In the genomic region with DNA sequence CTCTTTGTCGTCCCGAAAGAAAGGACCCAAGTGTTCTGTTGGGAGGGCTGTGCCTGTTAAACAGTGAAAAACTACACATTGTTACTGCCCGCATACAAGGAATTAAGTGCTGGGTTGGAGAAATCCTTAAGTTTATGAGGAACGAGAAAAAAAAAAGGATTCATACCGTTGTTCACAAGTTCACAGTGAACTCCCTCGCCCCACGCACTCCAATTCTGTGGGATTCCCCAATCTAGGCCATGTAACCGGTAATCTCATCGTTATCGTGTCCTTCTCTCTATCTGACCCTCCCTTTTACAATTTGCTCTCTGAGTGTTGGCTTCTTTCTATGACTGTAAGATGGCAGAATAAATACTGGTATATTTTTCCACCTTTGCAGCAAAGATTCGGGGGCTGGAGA, we compare ENCODE assay signal across 7 mouse cellular contexts. TPM values are rescaled to one million over a fixed set of nuclear protein-coding genes. Genes with fewer than 3 reads are reported as not detected.
DNase-seq lines count a peak whose midpoint lies in the region; ATAC-seq and TF ChIP-seq lines count a peak whose summit lies in the region.

No protein-coding gene starts in this region.

- ATAC-seq in lung, embryonic 14.5 days (ENCODE audit: insufficient read depth) = no peak
- ATAC-seq in intestine, embryonic 15.5 days = no peak
- no peak for ATAC-seq in neural tube, embryonic 15.5 days (ENCODE audit: low FRiP score)
- ATAC-seq in monocyte, adult 5-6 weeks (replicated peaks; ENCODE audit: insufficient number of reproducible peaks, low FRiP score, low TSS enrichment, poor library complexity, severe bottlenecking) = no peak

- H3K9me3 ChIP-seq in lung, embryonic 14.5 days (ENCODE audit: low read depth, low read length) = no peaks in the 10 kb centered on the region
- H3K9me3 ChIP-seq in intestine, embryonic 15.5 days = no peaks in the 10 kb centered on the region
- no peaks in the 10 kb centered on the region for H3K9me3 ChIP-seq in neural tube, embryonic 15.5 days (replicated peaks)

- TF ChIP-seq CTCF in lung, embryonic 14.5 days (IDR thresholded peaks at IDR 0.05; ENCODE audit: low read depth) = no peak
- TF ChIP-seq CTCF in embryonic fibroblast, embryonic 13.5 days (IDR thresholded peaks at IDR 0.05; ENCODE audit: borderline replicate concordance, insufficient read depth, low read length) = no peak

- TF ChIP-seq POLR2A in embryonic fibroblast, embryonic 13.5 days (IDR thresholded peaks at IDR 0.05; ENCODE audit: low read depth, low read length) = no peak

- peak overlapping the region; percentile 93 for H3K4me2 ChIP-seq in lung, embryonic 14.5 days
- H3K4me2 ChIP-seq in intestine, embryonic 15.5 days (replicated peaks) = peak overlapping the region; percentile 95
- H3K4me2 ChIP-seq in neural tube, embryonic 15.5 days = peak overlapping the region; percentile 68

- DNase-seq in lung, embryonic 14.5 days = no peak
- DNase-seq in lung, postnatal 14 days = no peak
- no peak for DNase-seq in layer of hippocampus, adult 18-20 months (ENCODE audit: low spot score in 2 of 2)

- peak overlapping the region; percentile 47 for H3K4me3 ChIP-seq in lung, embryonic 14.5 days (ENCODE audit: low read depth, low read length)
- peak overlapping the region; percentile 74 for H3K4me3 ChIP-seq in embryonic fibroblast, embryonic 13.5 days (ENCODE audit: insufficient read depth, low read length)
- H3K4me3 ChIP-seq in intestine, embryonic 15.5 days (replicated peaks) = peak overlapping the region; percentile 56
- H3K4me3 ChIP-seq in neural tube, embryonic 15.5 days (replicated peaks) = peak overlapping the region; percentile 39; the same call in 1 of the 2 replicates

- H3K36me3 ChIP-seq in lung, embryonic 14.5 days (ENCODE audit: insufficient read depth) = no peaks in the 10 kb centered on the region
- no peaks in the 10 kb centered on the region for H3K36me3 ChIP-seq in intestine, embryonic 15.5 days
- H3K36me3 ChIP-seq in neural tube, embryonic 15.5 days = no peaks in the 10 kb centered on the region

- no peaks in the 10 kb centered on the region for H3K4me1 ChIP-seq in lung, embryonic 14.5 days (ENCODE audit: insufficient read depth)
- peaks cover 13% of the 10 kb centered on the region for H3K4me1 ChIP-seq in embryonic fibroblast, embryonic 13.5 days (ENCODE audit: control insufficient read depth, insufficient read depth, low read length)
- peaks cover 9% of the 10 kb centered on the region for H3K4me1 ChIP-seq in intestine, embryonic 15.5 days (replicated peaks)
- peaks cover 9% of the 10 kb centered on the region for H3K4me1 ChIP-seq in neural tube, embryonic 15.5 days

- H3K9ac ChIP-seq in lung, embryonic 14.5 days = no peak overlapping the region
- H3K9ac ChIP-seq in intestine, embryonic 15.5 days = no peak overlapping the region
- H3K9ac ChIP-seq in neural tube, embryonic 15.5 days (replicated peaks) = no peak overlapping the region

- no peak overlapping the region for H3K27ac ChIP-seq in lung, embryonic 14.5 days (ENCODE audit: low read depth)
- H3K27ac ChIP-seq in embryonic fibroblast, embryonic 13.5 days (ENCODE audit: insufficient read depth, low read length) = peak overlapping the region; percentile 96
- H3K27ac ChIP-seq in intestine, embryonic 15.5 days = no peak overlapping the region
- H3K27ac ChIP-seq in neural tube, embryonic 15.5 days (replicated peaks) = no peak overlapping the region

- WGBS in lung, embryonic 14.5 days = 3% methylated on average over 11 of the region's 11 CpGs
- 2% methylated on average over 11 of the region's 11 CpGs for WGBS in intestine, embryonic 15.5 days
- 2% methylated on average over 11 of the region's 11 CpGs for WGBS in neural tube, embryonic 15.5 days

- peaks cover 80% of the 10 kb centered on the region for H3K27me3 ChIP-seq in lung, embryonic 14.5 days (ENCODE audit: insufficient read depth, low read length)
- H3K27me3 ChIP-seq in intestine, embryonic 15.5 days (replicated peaks) = peaks cover 70% of the 10 kb centered on the region
- H3K27me3 ChIP-seq in neural tube, embryonic 15.5 days (replicated peaks) = peaks cover 94% of the 10 kb centered on the region

RNA-seq across cellular contexts. Expression of gene Cdkn2b, which starts 0.8 kb away (rescaled TPM):
- polyA plus RNA-seq in lung, embryonic 14.5 days (2014; fragmentation: Nextera tagmentation; extraction: Ambion mirVana) = 1.5 TPM in 2 replicates
- polyA plus RNA-seq in embryonic fibroblast, embryonic 13.5 days (2011; ENCODE audit: insufficient read length, low read depth, missing spikeins) = 49.1 and 74.6 TPM in 2 replicates
- polyA plus RNA-seq in intestine, embryonic 15.5 days (2015; fragmentation: Nextera tagmentation; extraction: Ambion mirVana) = 18.6 and 23.1 TPM in 2 replicates
- polyA plus RNA-seq in neural tube, embryonic 15.5 days (2015; fragmentation: Nextera tagmentation; extraction: Ambion mirVana) = 0.93 and 2.3 TPM in 2 replicates
- total RNA-seq in monocyte, adult 5-6 weeks (2017) = 0.49 TPM in 1 of 3 replicates, not detected in the others
- 1 to 10 TPM; 1.2 TPM for total RNA-seq in layer of hippocampus, adult 18-20 months (2021)

RNA-seq across cellular contexts. Expression of gene Cdkn2a, which starts 15.5 kb away (rescaled TPM):
- polyA plus RNA-seq in lung, embryonic 14.5 days (2014; fragmentation: Nextera tagmentation; extraction: Ambion mirVana) = not detected in 2 replicates
- 59.5 and 119 TPM in 2 replicates for polyA plus RNA-seq in embryonic fibroblast, embryonic 13.5 days (2011; ENCODE audit: insufficient read length, low read depth, missing spikeins)
- polyA plus RNA-seq in intestine, embryonic 15.5 days (2015; fragmentation: Nextera tagmentation; extraction: Ambion mirVana) = not detected in 2 replicates
- polyA plus RNA-seq in neural tube, embryonic 15.5 days (2015; fragmentation: Nextera tagmentation; extraction: Ambion mirVana) = not detected in 2 replicates
- not detected in 3 replicates for total RNA-seq in monocyte, adult 5-6 weeks (2017)
- under 1 TPM; 0.38 to 0.64 TPM for total RNA-seq in layer of hippocampus, adult 18-20 months (2021)

Comparison
In these comparisons a context has a peak if more than half of its experiments do, and no peak if none do; other contexts are left out.
1. RNA of gene Cdkn2a, which starts 15.5 kb away (polyA plus RNA-seq): 59.5 to 119 TPM in embryonic fibroblast, embryonic 13.5 days; not detected in lung, embryonic 14.5 days, not detected in intestine, embryonic 15.5 days and not detected in neural tube, embryonic 15.5 days; every median in the first group is over 10 times any median in the second.
2. Peak in every context shown above with its lines, with median percentiles within 50 percentile points of each other: H3K4me2 ChIP-seq and H3K4me3 ChIP-seq.